Mouse (Mus musculus) myocyte (in vitro differentiated cells): ENCODE results near the gene D7Ertd443e. TPM values are rescaled to one million over a fixed set of nuclear protein-coding genes. Genes with fewer than 3 reads are reported as not detected.

Experiments used
- H3K27me3 ChIP-seq: one replicate; pipeline ENCODE4 v1.6.1; 2011; ENCODE audit not compliant: control insufficient read depth, insufficient read depth, insufficient read length
- H3K36me3 ChIP-seq: one replicate; pipeline ENCODE4 v1.6.1; 2011; ENCODE audit not compliant: control insufficient read depth, insufficient read depth
- H3K4me2 ChIP-seq: one replicate; pipeline ENCODE4 v1.6.1; 2011; ENCODE audit warnings: low read depth, control low read depth
- H3K4me3 ChIP-seq: one replicate; pipeline ENCODE4 v1.5.1; 2011; ENCODE audit warnings: mild to moderate bottlenecking, control low read depth, moderate library complexity
- H3K79me2 ChIP-seq: one replicate; pipeline ENCODE4 v1.6.1; 2011; ENCODE audit not compliant: control insufficient read depth, insufficient read depth
- H3ac ChIP-seq: one replicate; pipeline ENCODE4 v1.6.1; 2011; ENCODE audit not compliant: control insufficient read depth, insufficient read length
- CEBPB ChIP-seq: IDR thresholded peaks from 2 replicates; pipeline ENCODE4 v1.6.1; 2011; ENCODE audit warnings: mild to moderate bottlenecking, moderate library complexity; ENCODE audit not compliant: poor library complexity, insufficient read depth, severe bottlenecking
- E2F4 ChIP-seq: IDR thresholded peaks from one replicate; pipeline ENCODE4 v1.6.1; 2011; ENCODE audit warnings: mild to moderate bottlenecking, control low read depth, moderate library complexity; ENCODE audit not compliant: insufficient read depth
- MAX ChIP-seq: IDR thresholded peaks from one replicate; pipeline ENCODE4 v1.6.1; 2011; ENCODE audit warnings: low read depth, mild to moderate bottlenecking, control low read depth
- MYOD1 ChIP-seq, 3 experiments: IDR thresholded peaks; one replicate each; pipeline ENCODE4 v1.6.1; 2011; ENCODE audit warnings: control low read depth in 2 of 3, low read depth in 2 of 3, mild to moderate bottlenecking in 2 of 3, moderate library complexity in 1 of 3; ENCODE audit not compliant: insufficient read length in 2 of 3, control insufficient read depth in 1 of 3
- MYOG ChIP-seq, 3 experiments: IDR thresholded peaks; one replicate each; pipeline ENCODE4 v1.6.1; 2011; ENCODE audit warnings: control low read depth in 2 of 3, low read depth in 2 of 3, mild to moderate bottlenecking in 2 of 3; ENCODE audit not compliant: insufficient read length in 2 of 3, control insufficient read depth in 1 of 3, insufficient read depth in 1 of 3
- POLR2A ChIP-seq: IDR thresholded peaks from one replicate; pipeline ENCODE4 v1.6.1; 2011; ENCODE audit warnings: low read depth, mild to moderate bottlenecking, control low read depth, moderate library complexity; ENCODE audit not compliant: insufficient read length
- POLR2AphosphoS2 ChIP-seq: IDR thresholded peaks from one replicate; pipeline ENCODE4 v1.6.1; 2011; ENCODE audit warnings: low read depth, control low read depth; ENCODE audit not compliant: insufficient read length
- REST ChIP-seq: IDR thresholded peaks from one replicate; pipeline ENCODE4 v1.6.1; 2011; ENCODE audit warnings: mild to moderate bottlenecking, control low read depth, moderate library complexity; ENCODE audit not compliant: insufficient read depth, insufficient read length
- SRF ChIP-seq: IDR thresholded peaks from one replicate; pipeline ENCODE4 v1.6.1; 2011; ENCODE audit warnings: low read depth; ENCODE audit not compliant: control insufficient read depth, insufficient read length
- TCF12 ChIP-seq: IDR thresholded peaks from one replicate; pipeline ENCODE4 v1.6.1; 2011; ENCODE audit warnings: mild to moderate bottlenecking, control low read depth; ENCODE audit not compliant: poor library complexity, insufficient read depth, severe bottlenecking
- TCF3 ChIP-seq: IDR thresholded peaks from one replicate; pipeline ENCODE4 v1.6.1; 2011; ENCODE audit warnings: low read depth, control low read depth; ENCODE audit not compliant: insufficient read length
- USF1 ChIP-seq: IDR thresholded peaks from one replicate; pipeline ENCODE4 v1.6.1; 2011; ENCODE audit warnings: low read depth, mild to moderate bottlenecking, control low read depth, moderate library complexity
- polyA plus RNA-seq: library from polyadenylated mRNA; unstranded; fragments of >200 nt; fragmentation: generic; extraction: Trizol; gene quantifications from one replicate; pipeline ENCODE4 v1.2.1, GENCODE M21; 2012; ENCODE audit warnings: missing spikeins

D7Ertd443e gene
- polyA plus RNA-seq, 1 experiment: 0.06 TPM

DNA sequence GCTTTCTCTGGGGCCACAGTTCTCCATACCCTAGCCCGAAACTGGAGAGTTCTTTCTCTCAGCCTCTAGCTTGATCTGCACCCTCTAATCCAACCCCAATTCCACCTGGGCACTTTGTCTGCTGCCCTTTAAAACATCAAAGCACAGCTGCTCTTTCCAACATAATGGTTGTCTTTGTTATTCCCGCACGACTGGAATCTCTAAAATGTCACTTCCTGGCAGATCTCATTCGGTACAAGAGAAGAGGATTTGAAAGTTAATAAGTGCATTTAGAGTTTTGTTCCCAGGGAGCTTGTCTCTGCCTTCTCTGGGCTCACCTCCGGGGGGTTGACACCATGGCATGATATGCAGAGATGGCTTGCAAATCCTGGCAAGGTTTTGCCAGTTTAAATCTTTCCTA, 138.8 kb downstream of the D7Ertd443e start:
- Histone ChIP-seq H3K4me2 (no peak overlapping the region), H3K4me3 (no peak overlapping the region), H3K79me2 (no peaks in the 10 kb centered on the region), H3ac (no peak overlapping the region), H3K36me3 (no peaks in the 10 kb centered on the region), H3K27me3 (no peaks in the 10 kb centered on the region)
- TF ChIP-seq POLR2A (no peak), POLR2AphosphoS2 (no peak), MYOG (IDR thresholded peaks at IDR 0.05; ENCODE audit: control insufficient read depth in 1 of 3, insufficient read depth in 1 of 3, insufficient read length in 2 of 3, low read depth in 2 of 3) (no peak), REST (no peak), TCF12 (no peak), MAX (no peak)

DNA sequence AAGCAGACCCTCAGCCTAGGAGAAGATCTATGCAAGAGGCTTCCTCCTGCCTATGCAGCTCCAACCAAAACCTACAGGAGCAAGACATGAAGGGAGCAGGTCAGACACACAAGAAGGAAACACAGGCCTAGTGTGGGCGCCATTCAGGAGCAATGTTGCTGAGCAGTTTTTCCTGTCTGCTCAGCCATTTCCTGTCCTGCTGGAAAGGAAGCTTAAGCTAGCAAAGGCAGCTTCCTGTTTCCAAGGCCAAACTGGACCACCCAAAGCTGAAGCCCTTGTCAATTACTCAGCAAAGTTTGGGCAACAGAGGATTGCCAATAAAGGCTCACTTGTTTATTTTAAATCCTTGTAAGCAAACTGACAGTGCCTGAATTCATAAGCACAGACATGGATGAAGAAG, 142.7 kb downstream of the D7Ertd443e start:
- H3ac ChIP-seq: no peak overlapping the region
- H3K36me3 ChIP-seq: no peaks in the 10 kb centered on the region
- TF ChIP-seq MAX (no peak), POLR2AphosphoS2 (no peak), USF1 (no peak), TCF3 (no peak), MYOG (IDR thresholded peaks at IDR 0.05; ENCODE audit: control insufficient read depth in 1 of 3, insufficient read depth in 1 of 3, insufficient read length in 2 of 3, low read depth in 2 of 3) (no peak), CEBPB (no peak), SRF (no peak), E2F4 (no peak), REST (no peak), MYOD1 (IDR thresholded peaks at IDR 0.05; ENCODE audit: control insufficient read depth in 1 of 3, insufficient read length in 2 of 3, low read depth in 2 of 3) (no peak), POLR2A (no peak)
- H3K4me3 ChIP-seq: no peak overlapping the region
- no peaks in the 10 kb centered on the region for H3K27me3 ChIP-seq
- H3K79me2 ChIP-seq: no peaks in the 10 kb centered on the region
- no peak overlapping the region for H3K4me2 ChIP-seq

DNA sequence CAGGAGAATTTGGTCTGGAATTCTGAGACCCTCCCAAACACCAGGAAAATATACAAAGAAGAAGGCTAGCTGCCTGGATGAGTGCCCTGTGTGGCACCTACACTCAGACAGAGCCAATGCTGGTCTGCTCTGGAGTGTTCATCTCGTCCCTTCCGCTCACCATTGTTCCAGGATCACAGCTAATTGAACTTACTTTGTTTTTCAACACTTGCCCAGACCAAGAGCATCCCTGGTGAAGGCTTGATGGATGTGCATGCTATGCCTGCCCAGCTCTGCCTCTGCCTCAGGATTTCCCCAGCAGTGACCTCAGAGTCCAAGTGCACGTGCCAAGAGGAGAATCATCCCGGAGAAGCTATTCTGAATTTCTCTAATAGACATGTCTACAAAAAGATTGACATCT, 144.2 kb downstream of the D7Ertd443e start:
- TF ChIP-seq TCF3 (no peak), SRF (no peak), MAX (no peak), TCF12 (no peak), MYOD1 (IDR thresholded peaks at IDR 0.05; ENCODE audit: control insufficient read depth in 1 of 3, insufficient read length in 2 of 3, low read depth in 2 of 3) (no peak), MYOG (IDR thresholded peaks at IDR 0.05; ENCODE audit: control insufficient read depth in 1 of 3, insufficient read depth in 1 of 3, insufficient read length in 2 of 3, low read depth in 2 of 3) (no peak), USF1 (no peak), CEBPB (no peak), REST (no peak), POLR2AphosphoS2 (no peak), POLR2A (no peak), E2F4 (no peak)
- H3K27me3 ChIP-seq: no peaks in the 10 kb centered on the region
- no peaks in the 10 kb centered on the region for H3K36me3 ChIP-seq
- H3K4me3 ChIP-seq: no peak overlapping the region
- no peak overlapping the region for H3ac ChIP-seq
- H3K79me2 ChIP-seq: no peaks in the 10 kb centered on the region
- no peak overlapping the region for H3K4me2 ChIP-seq

DNA sequence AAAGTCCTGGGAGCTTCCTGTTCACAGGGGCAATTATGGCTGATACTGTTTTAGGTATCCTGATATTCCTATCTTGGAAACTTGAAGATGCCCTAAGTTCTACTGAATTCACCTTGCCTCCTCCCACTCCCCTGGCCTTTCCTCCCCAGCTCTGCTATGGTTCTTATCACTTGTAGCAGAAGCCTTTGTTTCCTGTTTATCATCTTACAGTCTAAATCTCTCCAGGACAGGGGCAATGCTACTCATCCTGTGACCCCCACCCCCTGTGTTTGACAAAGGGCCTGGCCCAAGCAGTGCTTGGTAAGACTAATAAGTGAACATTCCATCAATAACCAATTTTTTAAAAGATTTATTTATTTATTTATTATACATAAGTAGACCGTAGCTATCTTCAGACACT, 144.9 kb downstream of the D7Ertd443e start:
- Histone ChIP-seq H3K4me3 (no peak overlapping the region), H3K79me2 (no peaks in the 10 kb centered on the region), H3K36me3 (no peaks in the 10 kb centered on the region), H3ac (no peak overlapping the region), H3K4me2 (no peak overlapping the region), H3K27me3 (no peaks in the 10 kb centered on the region)
- no peak for TF ChIP-seq USF1
- no peak for TF ChIP-seq MYOD1 (IDR thresholded peaks at IDR 0.05; ENCODE audit: control insufficient read depth in 1 of 3, insufficient read length in 2 of 3, low read depth in 2 of 3)
- no peak for TF ChIP-seq E2F4
- TF ChIP-seq TCF12: no peak
- TF ChIP-seq POLR2A: no peak
- no peak for TF ChIP-seq POLR2AphosphoS2
- no peak for TF ChIP-seq TCF3
- no peak for TF ChIP-seq SRF
- TF ChIP-seq REST: no peak
- TF ChIP-seq CEBPB: no peak
- no peak for TF ChIP-seq MAX
- TF ChIP-seq MYOG (IDR thresholded peaks at IDR 0.05; ENCODE audit: control insufficient read depth in 1 of 3, insufficient read depth in 1 of 3, insufficient read length in 2 of 3, low read depth in 2 of 3): no peak

DNA sequence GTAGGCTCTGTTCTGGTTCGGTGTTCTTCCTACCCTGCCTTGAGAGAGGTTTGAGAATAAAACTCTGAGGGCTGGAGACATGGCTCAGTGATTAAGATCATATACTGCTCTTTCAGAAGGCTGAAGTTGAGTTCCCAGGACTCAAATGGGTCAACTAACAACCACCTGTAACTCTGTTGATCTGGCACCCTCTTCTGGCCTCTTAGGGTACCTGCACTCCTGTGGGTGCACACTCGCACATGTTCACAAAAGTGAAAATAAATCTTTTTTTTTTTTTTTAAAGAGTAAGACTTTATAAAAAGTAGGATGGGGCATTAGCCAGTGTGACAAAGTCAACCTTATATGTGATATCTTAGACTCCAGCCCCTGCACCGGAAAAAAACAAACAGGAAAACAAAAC, 146.6 kb downstream of the D7Ertd443e start:
- H3K36me3 ChIP-seq: no peaks in the 10 kb centered on the region
- H3K27me3 ChIP-seq: no peaks in the 10 kb centered on the region
- TF ChIP-seq CEBPB: no peak
- no peak for TF ChIP-seq POLR2AphosphoS2
- TF ChIP-seq MAX: no peak
- TF ChIP-seq SRF: no peak
- no peak for TF ChIP-seq MYOG (IDR thresholded peaks at IDR 0.05; ENCODE audit: control insufficient read depth in 1 of 3, insufficient read depth in 1 of 3, insufficient read length in 2 of 3, low read depth in 2 of 3)
- no peak for TF ChIP-seq POLR2A
- TF ChIP-seq TCF12: no peak
- no peak for TF ChIP-seq E2F4
- no peak for TF ChIP-seq TCF3
- no peak for TF ChIP-seq USF1
- no peak for TF ChIP-seq REST
- no peak overlapping the region for H3K4me2 ChIP-seq
- H3K4me3 ChIP-seq: no peak overlapping the region
- H3ac ChIP-seq: no peak overlapping the region
- no peaks in the 10 kb centered on the region for H3K79me2 ChIP-seq
